Mouse (Mus musculus): ENCODE data around the gene Rpl13. TPM values are rescaled to one million over a fixed set of nuclear protein-coding genes. Genes with fewer than 3 reads are reported as not detected.
"Not testable (repeated sequence)": the region's sequence is repeated elsewhere in the genome, so short reads cannot be mapped to it uniquely, and the experiment has no call there.

The Rpl13 gene
- total and polyA plus RNA-seq, 2 experiments, result 764 to 769 TPM

- WGBS, result 70% methylated on average over 11 of the region's 11 CpGs
- Histone ChIP-seq H3K27me3 (ENCODE audit: control insufficient read depth, insufficient read depth, low read length) (no peaks in the 10 kb centered on the region), H3K79me2 (ENCODE audit: control insufficient read depth, insufficient read depth, low read length) (no peaks in the 10 kb centered on the region), H3K4me1 (ENCODE audit: control insufficient read depth, insufficient read depth, low read length) (0 out of 2 replicates have a peak, but pooled peaks cover 2% of the 10 kb centered on the region), H3K27ac (replicated peaks; ENCODE audit: insufficient read depth, low read depth, low read length) (no peak overlapping the region), H3K9ac (ENCODE audit: low read depth, low read length) (no peak overlapping the region), H3K36me3 (ENCODE audit: control insufficient read depth, insufficient read depth, low read length) (peaks cover 5% of the 10 kb centered on the region; the same call in 1 of the 2 replicates), H3K4me3 (ENCODE audit: insufficient read depth, low read depth, low read length) (no peak overlapping the region)
- TF ChIP-seq CTCF (IDR thresholded peaks at IDR 0.05; ENCODE audit: low read depth, low read length) (no peak), POLR2A (IDR thresholded peaks at IDR 0.05; ENCODE audit: extremely low read depth, insufficient read depth, low read length) (no peak)
- no peak for DNase-seq (ENCODE audit: extremely low read depth, low read depth, low spot score)
Measured at GRCm38 (mm10) chr8:123097216-123097615, 4.9 kb upstream of the Rpl13 start.

- H3K27me3 ChIP-seq (ENCODE audit: control insufficient read depth, insufficient read depth, low read length), result no peaks in the 10 kb centered on the region
- no peak overlapping the region for H3K9ac ChIP-seq (ENCODE audit: low read depth, low read length)
- 0 out of 2 replicates have a peak, but pooled peaks cover 3% of the 10 kb centered on the region for H3K4me1 ChIP-seq (ENCODE audit: control insufficient read depth, insufficient read depth, low read length)
- H3K36me3 ChIP-seq (ENCODE audit: control insufficient read depth, insufficient read depth, low read length), result 0 out of 2 replicates have a peak, but pooled peaks cover 5% of the 10 kb centered on the region
- no peak overlapping the region; the same call in 1 of the 2 replicates for H3K27ac ChIP-seq (replicated peaks; ENCODE audit: insufficient read depth, low read depth, low read length)
- DNase-seq (ENCODE audit: extremely low read depth, low read depth, low spot score), result no peak
- WGBS, result 72% methylated on average over 12 of the region's 12 CpGs
- 0 out of 2 replicates have a peak, but pooled peaks have one; percentile 12 for TF ChIP-seq CTCF (IDR thresholded peaks at IDR 0.05; ENCODE audit: low read depth, low read length)
- TF ChIP-seq POLR2A (IDR thresholded peaks at IDR 0.05; ENCODE audit: extremely low read depth, insufficient read depth, low read length), result no peak
- H3K4me3 ChIP-seq (ENCODE audit: insufficient read depth, low read depth, low read length), result no peak overlapping the region
- peaks cover 4% of the 10 kb centered on the region; the same call in 1 of the 2 replicates for H3K79me2 ChIP-seq (ENCODE audit: control insufficient read depth, insufficient read depth, low read length)
Measured at GRCm38 (mm10) chr8:123097786-123098584, 4.2 kb upstream of the Rpl13 start.

GRCm38 (mm10) chr8:123100288-123100687, 1.9 kb upstream of the Rpl13 start:
- Histone ChIP-seq H3K9ac (ENCODE audit: low read depth, low read length) (no peak overlapping the region), H3K27me3 (ENCODE audit: control insufficient read depth, insufficient read depth, low read length) (no peaks in the 10 kb centered on the region), H3K4me3 (ENCODE audit: insufficient read depth, low read depth, low read length) (no peak overlapping the region), H3K36me3 (ENCODE audit: control insufficient read depth, insufficient read depth, low read length) (peaks cover 18% of the 10 kb centered on the region; the same call in 1 of the 2 replicates), H3K79me2 (ENCODE audit: control insufficient read depth, insufficient read depth, low read length) (peaks cover 4% of the 10 kb centered on the region; the same call in 1 of the 2 replicates), H3K4me1 (ENCODE audit: control insufficient read depth, insufficient read depth, low read length) (peaks cover 11% of the 10 kb centered on the region), H3K27ac (replicated peaks; ENCODE audit: insufficient read depth, low read depth, low read length) (no peak overlapping the region)
- 77% methylated on average over 8 of the region's 8 CpGs for WGBS
- DNase-seq (ENCODE audit: extremely low read depth, low read depth, low spot score), result no peak
- TF ChIP-seq POLR2A (IDR thresholded peaks at IDR 0.05; ENCODE audit: extremely low read depth, insufficient read depth, low read length) (no peak), CTCF (IDR thresholded peaks at IDR 0.05; ENCODE audit: low read depth, low read length) (no peak)

GRCm38 (mm10) chr8:123101244-123101643, 906 bp upstream of the Rpl13 start:
- 80% methylated on average over 4 of the region's 4 CpGs for WGBS
- H3K36me3 ChIP-seq (ENCODE audit: control insufficient read depth, insufficient read depth, low read length), result peaks cover 21% of the 10 kb centered on the region; the same call in 1 of the 2 replicates
- H3K27me3 ChIP-seq (ENCODE audit: control insufficient read depth, insufficient read depth, low read length), result no peaks in the 10 kb centered on the region
- DNase-seq (ENCODE audit: extremely low read depth, low read depth, low spot score), result no peak
- no peak for TF ChIP-seq CTCF (IDR thresholded peaks at IDR 0.05; ENCODE audit: low read depth, low read length)
- TF ChIP-seq POLR2A (IDR thresholded peaks at IDR 0.05; ENCODE audit: extremely low read depth, insufficient read depth, low read length), result no peak
- peaks cover 4% of the 10 kb centered on the region; the same call in 1 of the 2 replicates for H3K79me2 ChIP-seq (ENCODE audit: control insufficient read depth, insufficient read depth, low read length)
- peaks cover 11% of the 10 kb centered on the region for H3K4me1 ChIP-seq (ENCODE audit: control insufficient read depth, insufficient read depth, low read length)
- H3K9ac ChIP-seq (ENCODE audit: low read depth, low read length), result no peak overlapping the region
- H3K4me3 ChIP-seq (ENCODE audit: insufficient read depth, low read depth, low read length), result no peak overlapping the region
- H3K27ac ChIP-seq (replicated peaks; ENCODE audit: insufficient read depth, low read depth, low read length), result no peak overlapping the region

GRCm38 (mm10) chr8:123102855-123103254, 705 bp downstream of the Rpl13 start:
- Histone ChIP-seq H3K4me3 (ENCODE audit: insufficient read depth, low read depth, low read length) (peak overlapping the region; percentile 68), H3K9ac (ENCODE audit: low read depth, low read length) (peak overlapping the region; percentile 91), H3K36me3 (ENCODE audit: control insufficient read depth, insufficient read depth, low read length) (peaks cover 21% of the 10 kb centered on the region; the same call in 1 of the 2 replicates), H3K27ac (replicated peaks; ENCODE audit: insufficient read depth, low read depth, low read length) (peak overlapping the region; percentile 43)
- not testable (repeated sequence) for H3K27me3 ChIP-seq (ENCODE audit: control insufficient read depth, insufficient read depth, low read length); H3K4me1 ChIP-seq (ENCODE audit: control insufficient read depth, insufficient read depth, low read length); H3K79me2 ChIP-seq (ENCODE audit: control insufficient read depth, insufficient read depth, low read length); DNase-seq (ENCODE audit: extremely low read depth, low read depth, low spot score)
- under 1% methylated on average over 26 of the region's 26 CpGs for WGBS

GRCm38 (mm10) chr8:123103285-123103684, 1.1 kb downstream of the Rpl13 start:
- Histone ChIP-seq H3K27ac (replicated peaks; ENCODE audit: insufficient read depth, low read depth, low read length) (0 out of 2 replicates have a peak overlapping the region, but pooled peaks have one; percentile 20), H3K36me3 (ENCODE audit: control insufficient read depth, insufficient read depth, low read length) (peaks cover 21% of the 10 kb centered on the region; the same call in 1 of the 2 replicates), H3K4me1 (ENCODE audit: control insufficient read depth, insufficient read depth, low read length) (peaks cover 9% of the 10 kb centered on the region), H3K9ac (ENCODE audit: low read depth, low read length) (peak overlapping the region; percentile 91), H3K27me3 (ENCODE audit: control insufficient read depth, insufficient read depth, low read length) (no peaks in the 10 kb centered on the region), H3K4me3 (ENCODE audit: insufficient read depth, low read depth, low read length) (peak overlapping the region; percentile 68), H3K79me2 (ENCODE audit: control insufficient read depth, insufficient read depth, low read length) (peaks cover 4% of the 10 kb centered on the region; the same call in 1 of the 2 replicates)
- no peak for TF ChIP-seq POLR2A (IDR thresholded peaks at IDR 0.05; ENCODE audit: extremely low read depth, insufficient read depth, low read length)
- no peak for TF ChIP-seq CTCF (IDR thresholded peaks at IDR 0.05; ENCODE audit: low read depth, low read length)
- DNase-seq (ENCODE audit: extremely low read depth, low read depth, low spot score), result no peak
- WGBS, result 11% methylated on average over 15 of the region's 15 CpGs
